Mouse (Mus musculus): ENCODE data around the gene Klf7.

DNA sequence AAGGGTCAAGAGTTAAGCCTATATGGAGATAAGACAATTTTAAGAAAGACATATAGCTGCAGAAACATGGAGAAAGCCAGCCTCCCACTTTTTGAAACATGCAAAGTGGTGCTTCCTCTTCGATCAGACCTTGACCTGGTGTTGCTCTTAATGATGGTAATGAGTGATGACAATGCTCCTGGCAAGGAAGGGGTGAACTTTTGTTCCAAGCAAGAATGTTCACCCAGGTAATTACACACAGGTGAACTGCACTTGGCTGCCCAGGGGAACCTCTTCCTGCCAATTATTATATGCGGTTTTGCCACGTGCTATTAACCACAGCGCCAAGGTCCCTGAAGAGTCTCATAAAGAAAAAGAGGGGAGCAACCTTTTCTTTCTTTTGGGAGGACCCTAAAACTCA, 36.7 kb downstream of the Klf7 start:
- TF ChIP-seq EP300 (IDR thresholded peaks at IDR 0.05) (no peak), CTCF (IDR thresholded peaks at IDR 0.05) (no peak)
